Mouse (Mus musculus): ENCODE data around the gene Plpp2. TPM values are rescaled to one million over a fixed set of nuclear protein-coding genes. Genes with fewer than 3 reads are reported as not detected.

The Plpp2 gene
- polyA plus RNA-seq, 1 experiment from 2014 or later = 15.6 TPM

GRCm38 (mm10) chr10:79532678-79533077 is 918 bp downstream of the Plpp2 start:
- WGBS = 19% methylated on average over 3 of the region's 3 CpGs
- Histone ChIP-seq H3K36me3 (ENCODE audit: control insufficient read depth, insufficient read depth, low read length) (no peaks in the 10 kb centered on the region), H3K4me2 (ENCODE audit: low read depth, low read length, severe bottlenecking) (peak overlapping the region; percentile 96), H3K27me3 (ENCODE audit: control insufficient read depth, insufficient read depth, low read length) (no peaks in the 10 kb centered on the region), H3K9ac (ENCODE audit: low read length) (peak overlapping the region; percentile 58), H3K4me3 (ENCODE audit: low read depth, low read length) (peak overlapping the region; percentile 56), H3K9me3 (ENCODE audit: control insufficient read depth, low read length) (no peaks in the 10 kb centered on the region), H3K27ac (ENCODE audit: low read depth, low read length) (no peak overlapping the region), H3K4me1 (replicated peaks; ENCODE audit: control insufficient read depth, insufficient read depth, low read length) (peaks cover 7% of the 10 kb centered on the region; the same call in 1 of the 2 replicates)
- ATAC-seq (replicated peaks; ENCODE audit: low FRiP score) = peak; percentile 5; the same call in 1 of the 2 replicates
- DNase-seq (ENCODE audit: low spot score) = peak; percentile 48

DNA sequence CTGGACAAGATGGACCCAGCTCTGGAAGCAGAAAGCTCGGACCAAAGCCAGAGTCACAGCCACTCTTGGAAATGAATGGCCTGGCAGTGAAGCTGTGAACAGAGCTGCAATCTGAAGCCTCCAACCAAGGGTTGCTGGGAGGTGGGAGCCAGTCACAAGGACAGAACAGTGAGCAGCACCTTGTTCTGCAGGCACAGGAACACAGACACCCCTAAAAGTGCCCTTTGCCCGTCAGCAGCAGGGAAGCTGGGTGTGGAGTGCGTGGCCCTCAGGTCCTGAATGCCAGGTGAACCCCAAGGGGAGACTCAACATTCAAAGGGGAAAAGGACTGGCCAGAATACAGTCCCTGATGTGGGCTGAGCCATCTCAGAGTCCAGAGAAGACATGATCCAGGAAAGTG is 2.0 kb downstream of the Plpp2 start:
- ATAC-seq (replicated peaks; ENCODE audit: low FRiP score) (no peak), DNase-seq (ENCODE audit: low spot score) (peak; percentile 28)
- Histone ChIP-seq H3K4me2 (ENCODE audit: low read depth, low read length, severe bottlenecking) (no peak overlapping the region), H3K9me3 (ENCODE audit: control insufficient read depth, low read length) (no peaks in the 10 kb centered on the region), H3K9ac (ENCODE audit: low read length) (no peak overlapping the region), H3K36me3 (ENCODE audit: control insufficient read depth, insufficient read depth, low read length) (no peaks in the 10 kb centered on the region), H3K27ac (ENCODE audit: low read depth, low read length) (no peak overlapping the region), H3K27me3 (ENCODE audit: control insufficient read depth, insufficient read depth, low read length) (no peaks in the 10 kb centered on the region), H3K4me1 (replicated peaks; ENCODE audit: control insufficient read depth, insufficient read depth, low read length) (peaks cover 7% of the 10 kb centered on the region; the same call in 1 of the 2 replicates), H3K4me3 (ENCODE audit: low read depth, low read length) (no peak overlapping the region)
- WGBS = 93% methylated on average over 3 of the region's 3 CpGs

GRCm38 (mm10) chr10:79530721-79531120 is 2.9 kb downstream of the Plpp2 start:
- WGBS = 94% methylated on average over 13 of the region's 13 CpGs
- no peaks in the 10 kb centered on the region for H3K9me3 ChIP-seq (ENCODE audit: control insufficient read depth, low read length)
- DNase-seq (ENCODE audit: low spot score) (peak; percentile 47), ATAC-seq (replicated peaks; ENCODE audit: low FRiP score) (no peak)
- H3K36me3 ChIP-seq (ENCODE audit: control insufficient read depth, insufficient read depth, low read length) = no peaks in the 10 kb centered on the region
- H3K9ac ChIP-seq (ENCODE audit: low read length) = no peak overlapping the region
- no peak overlapping the region for H3K4me2 ChIP-seq (ENCODE audit: low read depth, low read length, severe bottlenecking)
- peaks cover 7% of the 10 kb centered on the region; the same call in 1 of the 2 replicates for H3K4me1 ChIP-seq (replicated peaks; ENCODE audit: control insufficient read depth, insufficient read depth, low read length)
- no peak overlapping the region for H3K27ac ChIP-seq (ENCODE audit: low read depth, low read length)
- no peaks in the 10 kb centered on the region for H3K27me3 ChIP-seq (ENCODE audit: control insufficient read depth, insufficient read depth, low read length)
- H3K4me3 ChIP-seq (ENCODE audit: low read depth, low read length) = no peak overlapping the region

DNA sequence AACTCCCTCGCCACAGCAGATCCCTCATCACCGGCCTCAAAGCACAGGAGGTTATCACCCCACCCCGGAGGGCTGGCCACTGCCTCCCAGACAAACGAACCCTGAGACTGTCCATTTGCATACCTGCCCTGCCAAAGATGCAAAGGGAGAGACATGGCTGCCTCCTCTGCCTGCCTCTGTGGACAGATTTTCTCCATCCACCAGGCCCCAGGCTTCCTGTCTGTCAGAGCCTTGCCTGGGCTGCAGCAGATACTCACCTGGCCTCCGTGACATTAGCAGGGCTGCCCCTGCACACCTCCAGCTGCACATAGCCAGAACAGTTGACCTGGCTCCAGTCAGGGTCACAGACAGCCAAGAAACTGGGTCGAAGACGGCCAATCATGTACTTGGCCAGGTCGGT is 3.4 kb downstream of the Plpp2 start:
- Histone ChIP-seq H3K27ac (ENCODE audit: low read depth, low read length) (no peak overlapping the region), H3K9me3 (ENCODE audit: control insufficient read depth, low read length) (no peaks in the 10 kb centered on the region), H3K9ac (ENCODE audit: low read length) (no peak overlapping the region), H3K27me3 (ENCODE audit: control insufficient read depth, insufficient read depth, low read length) (no peaks in the 10 kb centered on the region), H3K4me2 (ENCODE audit: low read depth, low read length, severe bottlenecking) (no peak overlapping the region), H3K4me3 (ENCODE audit: low read depth, low read length) (no peak overlapping the region), H3K4me1 (replicated peaks; ENCODE audit: control insufficient read depth, insufficient read depth, low read length) (peaks cover 7% of the 10 kb centered on the region; the same call in 1 of the 2 replicates), H3K36me3 (ENCODE audit: control insufficient read depth, insufficient read depth, low read length) (no peaks in the 10 kb centered on the region)
- no peak for ATAC-seq (replicated peaks; ENCODE audit: low FRiP score)
- WGBS = 84% methylated on average over 8 of the region's 8 CpGs
- DNase-seq (ENCODE audit: low spot score) = peak; percentile 42

- H3K36me3 ChIP-seq (ENCODE audit: control insufficient read depth, insufficient read depth, low read length) = no peaks in the 10 kb centered on the region
- H3K4me3 ChIP-seq (ENCODE audit: low read depth, low read length) = no peak overlapping the region
- no peak overlapping the region for H3K27ac ChIP-seq (ENCODE audit: low read depth, low read length)
- no peaks in the 10 kb centered on the region for H3K9me3 ChIP-seq (ENCODE audit: control insufficient read depth, low read length)
- 0 out of 2 replicates have a peak, but pooled peaks cover 2% of the 10 kb centered on the region for H3K4me1 ChIP-seq (replicated peaks; ENCODE audit: control insufficient read depth, insufficient read depth, low read length)
- no peak overlapping the region for H3K4me2 ChIP-seq (ENCODE audit: low read depth, low read length, severe bottlenecking)
- no peak overlapping the region for H3K9ac ChIP-seq (ENCODE audit: low read length)
- H3K27me3 ChIP-seq (ENCODE audit: control insufficient read depth, insufficient read depth, low read length) = no peaks in the 10 kb centered on the region
- no peak for ATAC-seq (replicated peaks; ENCODE audit: low FRiP score)
- 87% methylated on average over 3 of the region's 3 CpGs for WGBS
- DNase-seq (ENCODE audit: low spot score) = peak; percentile 27
Observed at GRCm38 (mm10) chr10:79528081-79528480, 5.5 kb downstream of the Plpp2 start.

- Histone ChIP-seq H3K4me2 (ENCODE audit: low read depth, low read length, severe bottlenecking) (no peak overlapping the region), H3K4me3 (ENCODE audit: low read depth, low read length) (no peak overlapping the region), H3K27me3 (ENCODE audit: control insufficient read depth, insufficient read depth, low read length) (no peaks in the 10 kb centered on the region), H3K9ac (ENCODE audit: low read length) (no peak overlapping the region), H3K4me1 (replicated peaks; ENCODE audit: control insufficient read depth, insufficient read depth, low read length) (0 out of 2 replicates have a peak, but pooled peaks cover 1% of the 10 kb centered on the region), H3K36me3 (ENCODE audit: control insufficient read depth, insufficient read depth, low read length) (no peaks in the 10 kb centered on the region), H3K9me3 (ENCODE audit: control insufficient read depth, low read length) (no peaks in the 10 kb centered on the region), H3K27ac (ENCODE audit: low read depth, low read length) (no peak overlapping the region)
- DNase-seq (ENCODE audit: low spot score) = peak; percentile 33
- 87% methylated on average over 6 of the region's 6 CpGs for WGBS
- ATAC-seq (replicated peaks; ENCODE audit: low FRiP score) = no peak
Observed at GRCm38 (mm10) chr10:79527453-79527845, 6.1 kb downstream of the Plpp2 start.

GRCm38 (mm10) chr10:79526661-79527452 is 6.7 kb downstream of the Plpp2 start:
- Histone ChIP-seq H3K9me3 (ENCODE audit: control insufficient read depth, low read length) (no peaks in the 10 kb centered on the region), H3K27me3 (ENCODE audit: control insufficient read depth, insufficient read depth, low read length) (no peaks in the 10 kb centered on the region), H3K4me1 (replicated peaks; ENCODE audit: control insufficient read depth, insufficient read depth, low read length) (no peaks in the 10 kb centered on the region), H3K4me2 (ENCODE audit: low read depth, low read length, severe bottlenecking) (no peak overlapping the region), H3K4me3 (ENCODE audit: low read depth, low read length) (no peak overlapping the region), H3K36me3 (ENCODE audit: control insufficient read depth, insufficient read depth, low read length) (no peaks in the 10 kb centered on the region), H3K9ac (ENCODE audit: low read length) (no peak overlapping the region), H3K27ac (ENCODE audit: low read depth, low read length) (no peak overlapping the region)
- 88% methylated on average over 12 of the region's 12 CpGs for WGBS
- ATAC-seq (replicated peaks; ENCODE audit: low FRiP score) = no peak
- DNase-seq (ENCODE audit: low spot score) = peak; percentile 50

GRCm38 (mm10) chr10:79525456-79526325 is 7.9 kb downstream of the Plpp2 start:
- Histone ChIP-seq H3K36me3 (ENCODE audit: control insufficient read depth, insufficient read depth, low read length) (no peaks in the 10 kb centered on the region), H3K9ac (ENCODE audit: low read length) (no peak overlapping the region), H3K9me3 (ENCODE audit: control insufficient read depth, low read length) (no peaks in the 10 kb centered on the region), H3K4me3 (ENCODE audit: low read depth, low read length) (no peak overlapping the region), H3K4me2 (ENCODE audit: low read depth, low read length, severe bottlenecking) (no peak overlapping the region), H3K27me3 (ENCODE audit: control insufficient read depth, insufficient read depth, low read length) (no peaks in the 10 kb centered on the region), H3K4me1 (replicated peaks; ENCODE audit: control insufficient read depth, insufficient read depth, low read length) (no peaks in the 10 kb centered on the region), H3K27ac (ENCODE audit: low read depth, low read length) (no peak overlapping the region)
- ATAC-seq (replicated peaks; ENCODE audit: low FRiP score) (no peak), DNase-seq (ENCODE audit: low spot score) (peak; percentile 41)
- 90% methylated on average over 8 of the region's 8 CpGs for WGBS

All from forebrain, embryonic 11.5 days (tissue).